Mouse (Mus musculus) ovary, adult 18-20 months (tissue): Measurements from ENCODE around the gene Zfp212.

Experiments
- DNase-seq: peaks from one replicate; pipeline ENCODE4 v3.0.0; 2022; ENCODE audit warnings: low spot score, mixed read lengths

The Zfp212 gene

DNA sequence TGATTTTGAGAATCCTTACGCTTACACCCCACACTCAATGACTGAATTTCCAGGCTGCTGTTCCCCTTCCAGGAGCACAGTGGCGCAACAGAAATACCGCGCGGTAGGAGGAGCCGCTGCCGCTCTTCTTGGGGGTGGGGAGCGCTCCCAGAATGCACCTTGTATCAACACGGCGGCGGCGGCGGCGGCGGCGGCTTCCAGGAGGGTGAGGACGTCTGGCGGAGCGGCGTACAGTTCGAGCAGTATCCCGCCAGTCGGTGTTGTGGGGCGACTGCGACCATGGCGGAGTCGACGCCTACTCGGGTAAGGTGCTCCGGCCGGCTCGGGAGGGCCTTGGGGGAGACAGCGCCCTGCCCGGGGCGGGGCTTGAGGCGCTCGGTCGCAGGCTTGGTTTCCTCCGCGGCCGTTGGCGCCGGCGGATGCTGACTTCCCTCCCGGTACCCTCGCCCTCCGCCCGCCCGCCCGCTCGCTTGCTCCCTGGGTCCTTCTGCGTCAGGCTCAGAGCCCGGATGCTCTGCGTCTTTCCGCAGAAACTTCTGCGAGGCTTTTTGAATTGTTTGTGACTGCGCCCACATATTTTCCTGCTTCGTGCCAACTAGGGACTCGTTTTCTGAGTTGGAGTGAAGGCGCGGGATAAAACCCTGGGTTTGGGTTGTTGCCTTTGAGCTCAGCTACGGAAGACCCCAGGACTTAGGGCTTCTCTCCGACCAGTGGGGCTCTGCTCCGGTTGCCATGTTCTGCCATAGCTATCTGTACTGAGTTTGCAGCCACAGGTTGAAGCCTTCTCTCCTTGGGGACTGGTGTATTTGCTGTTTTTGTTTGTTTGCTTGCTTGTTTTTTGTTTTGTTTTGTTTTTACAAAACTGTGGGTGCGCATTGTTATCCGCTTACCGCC, at the start of gene Zfp212:
TSS of gene Zfp212 (plus strand) at position 30 of the 894 bp plus-strand sequence.
- DNase-seq = peak; percentile 79

- no peak for DNase-seq
These were observed 48.0 kb upstream of the Zfp212 start for GRCm38 (mm10) chr6:47872266-47872665.

- no peak for DNase-seq
These were observed 43.2 kb upstream of the Zfp212 start, which contains the start of gene Zfp282 for GRCm38 (mm10) chr6:47877058-47877457. TSS of gene Zfp282 (plus strand) at chr6:47877204.

DNA sequence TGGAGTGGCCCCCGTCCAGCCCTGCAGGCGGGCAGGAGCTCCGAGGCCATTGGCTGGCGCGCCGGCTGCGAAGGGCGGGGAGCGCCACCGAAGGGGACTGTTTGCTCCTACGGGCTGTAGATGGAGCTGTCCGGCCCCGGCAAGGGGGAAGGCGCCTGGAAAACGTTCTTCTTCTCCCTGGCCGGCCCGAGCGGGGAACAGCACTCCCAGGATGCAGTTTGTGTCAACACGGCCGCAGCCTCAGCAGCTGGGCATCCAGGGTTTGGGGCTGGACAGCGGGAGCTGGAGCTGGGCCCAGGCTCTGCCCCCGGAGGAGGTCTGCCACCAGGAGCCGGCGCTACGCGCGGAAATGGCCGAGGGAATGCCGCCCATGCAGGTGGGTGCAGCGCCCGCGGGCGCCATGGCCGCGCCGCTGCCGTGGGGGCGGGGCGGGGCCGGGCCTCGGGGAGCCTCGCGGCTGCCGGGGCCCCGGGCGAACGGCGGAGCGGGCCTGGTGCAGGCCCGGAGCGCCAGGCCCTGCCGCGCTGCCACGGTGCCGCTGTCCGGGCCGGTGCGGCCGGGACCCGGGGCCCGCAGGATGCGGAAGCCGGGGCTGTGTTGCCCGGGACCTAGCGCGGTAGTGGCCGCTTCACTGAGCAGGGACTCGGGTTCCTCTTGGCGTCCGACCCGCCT, 42.7 kb upstream of the Zfp212 start:
- DNase-seq = peak; percentile 88

- no peak for DNase-seq
These were observed 42.2 kb upstream of the Zfp212 start for GRCm38 (mm10) chr6:47878133-47878514.

- DNase-seq = no peak
These were observed 41.7 kb upstream of the Zfp212 start for GRCm38 (mm10) chr6:47878593-47878992.

GRCm38 (mm10) chr6:47879049-47879716, 41.1 kb upstream of the Zfp212 start:
- DNase-seq = no peak

GRCm38 (mm10) chr6:47880166-47880565, 40.1 kb upstream of the Zfp212 start:
- DNase-seq = no peak

DNA sequence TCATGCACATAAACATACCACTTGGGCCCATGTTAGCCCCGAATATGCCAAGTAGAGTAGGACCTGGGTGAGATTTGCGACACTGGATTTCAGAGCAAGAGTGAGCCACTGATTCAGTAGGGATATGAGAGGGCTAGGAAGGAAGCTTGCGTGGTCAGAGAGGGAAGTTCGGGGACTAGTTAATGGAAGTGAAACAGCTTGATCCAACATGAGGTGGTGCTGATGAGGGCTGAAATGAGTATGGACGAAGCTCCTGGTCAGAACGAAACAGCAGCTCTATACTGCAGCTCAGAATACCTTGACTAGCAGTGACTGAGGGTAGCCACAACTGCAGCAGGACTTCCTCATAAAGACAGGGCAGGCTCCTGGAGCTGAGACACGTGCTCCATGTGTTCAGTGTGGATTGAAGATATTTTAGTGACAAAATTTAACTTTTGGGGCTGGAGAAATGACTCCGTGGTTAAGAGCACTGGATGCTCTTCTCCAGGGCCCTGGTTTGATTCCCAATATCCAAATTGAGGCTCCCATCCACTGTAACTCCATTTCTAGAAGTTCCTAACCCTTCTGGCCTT, 31.4 kb upstream of the Zfp212 start:
- DNase-seq = no peak

DNA sequence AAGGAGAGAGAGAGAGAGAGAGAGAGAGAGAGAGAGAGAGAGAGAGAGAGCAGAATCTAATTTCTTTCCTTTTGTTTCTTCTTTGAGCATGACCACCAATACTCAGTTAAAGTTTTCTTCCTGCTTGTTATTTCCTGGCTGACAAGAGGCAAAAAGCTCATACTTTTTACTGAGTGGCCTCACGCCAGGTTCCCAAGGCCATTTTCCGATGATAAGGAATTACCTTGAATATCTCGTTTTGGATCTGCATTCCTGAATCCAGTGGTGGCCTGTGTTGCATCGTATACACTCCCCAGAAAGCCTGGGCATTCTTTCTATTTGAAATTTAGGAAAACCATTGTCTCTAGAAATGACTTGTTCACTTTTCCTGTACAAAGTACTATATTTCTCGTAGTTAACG, 20.9 kb upstream of the Zfp212 start:
- no peak for DNase-seq

DNA sequence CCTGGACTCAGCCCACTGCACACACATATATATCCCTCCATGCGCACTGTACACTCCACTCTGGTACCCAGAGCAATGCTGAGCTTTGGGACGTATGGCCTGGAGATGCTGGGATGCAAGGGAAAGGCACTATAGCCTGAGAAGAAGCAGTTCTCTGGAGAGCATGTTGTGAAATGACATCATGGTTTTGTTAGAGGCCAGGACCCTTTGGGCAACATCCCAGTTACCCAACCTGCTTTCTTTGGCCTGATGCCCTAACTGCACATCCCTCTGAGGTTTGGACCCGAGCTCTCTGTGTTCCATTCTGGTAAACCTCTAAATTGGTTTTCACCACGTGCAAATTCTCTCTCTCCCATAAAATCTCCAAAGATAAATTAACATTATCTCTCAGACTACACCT, 16.7 kb upstream of the Zfp212 start:
- DNase-seq = no peak

DNA sequence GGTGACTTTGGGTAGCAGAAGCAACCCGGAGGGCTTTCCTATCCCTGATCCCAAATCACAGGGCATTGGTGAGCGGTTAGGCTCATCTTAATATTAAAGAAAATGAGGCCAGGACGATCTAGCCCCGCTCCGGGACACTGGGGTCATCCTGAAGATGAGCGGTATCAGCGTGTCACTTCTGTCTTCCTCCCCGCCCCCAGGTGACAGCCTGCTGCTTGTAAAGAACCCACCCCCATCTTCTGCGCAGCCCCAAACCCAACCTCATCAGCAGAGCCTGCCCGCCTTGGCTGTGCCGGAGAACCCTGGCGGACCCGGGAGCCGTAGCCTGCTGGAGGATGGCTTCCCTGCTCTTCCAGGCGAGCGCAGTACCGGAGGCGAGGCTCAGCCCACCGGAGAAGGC, 15.9 kb upstream of the Zfp212 start:
- no peak for DNase-seq

DNA sequence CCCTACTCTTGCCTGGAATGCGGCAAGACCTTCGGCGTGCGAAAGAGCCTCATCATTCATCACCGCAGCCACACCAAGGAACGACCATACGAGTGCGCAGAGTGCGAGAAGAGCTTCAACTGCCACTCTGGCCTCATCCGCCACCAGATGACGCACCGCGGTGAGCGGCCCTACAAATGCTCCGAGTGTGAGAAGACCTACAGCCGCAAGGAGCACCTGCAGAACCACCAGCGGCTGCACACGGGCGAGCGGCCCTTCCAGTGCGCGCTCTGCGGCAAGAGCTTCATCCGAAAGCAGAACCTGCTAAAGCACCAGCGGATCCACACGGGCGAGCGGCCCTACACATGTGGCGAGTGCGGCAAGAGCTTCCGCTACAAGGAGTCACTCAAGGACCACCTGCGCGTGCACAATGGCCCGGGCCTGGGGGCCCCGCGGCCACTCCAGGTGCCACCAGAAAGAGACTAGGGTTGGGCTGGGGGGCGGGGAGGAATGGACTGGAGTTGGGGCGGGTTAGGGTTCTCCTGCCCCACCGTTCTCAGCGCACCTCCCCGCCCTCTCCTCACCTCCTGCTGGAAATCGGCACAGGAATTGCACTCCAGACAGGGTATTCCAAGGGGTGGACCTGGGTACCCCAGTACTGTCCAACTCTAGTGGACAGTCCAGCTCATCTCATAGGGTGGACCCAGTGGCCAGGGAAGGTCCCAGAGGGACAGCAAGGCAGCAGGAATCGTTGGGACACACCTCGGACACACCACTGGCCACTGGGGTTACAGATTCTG, 15.2 kb upstream of the Zfp212 start:
- no peak for DNase-seq

DNA sequence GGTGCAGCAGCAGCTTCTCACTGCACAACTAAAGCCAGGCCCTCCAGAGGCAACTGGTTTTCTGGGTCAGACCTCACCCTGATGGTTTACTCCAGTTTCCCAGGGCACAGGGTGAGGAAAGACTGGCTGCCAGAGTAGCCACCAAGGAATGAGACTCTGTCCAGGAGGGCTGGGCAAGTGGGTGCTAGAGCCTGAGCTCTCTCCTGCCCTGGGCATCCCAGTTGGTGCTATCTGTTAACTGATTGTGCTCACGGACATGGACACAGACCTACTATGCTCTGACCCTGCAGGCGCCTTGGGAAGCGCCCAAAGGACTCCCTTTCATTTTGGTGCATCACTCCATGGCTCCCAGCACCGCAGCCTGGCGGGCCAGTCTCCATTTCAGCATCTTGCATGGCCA, 13.9 kb upstream of the Zfp212 start:
- DNase-seq = no peak

DNA sequence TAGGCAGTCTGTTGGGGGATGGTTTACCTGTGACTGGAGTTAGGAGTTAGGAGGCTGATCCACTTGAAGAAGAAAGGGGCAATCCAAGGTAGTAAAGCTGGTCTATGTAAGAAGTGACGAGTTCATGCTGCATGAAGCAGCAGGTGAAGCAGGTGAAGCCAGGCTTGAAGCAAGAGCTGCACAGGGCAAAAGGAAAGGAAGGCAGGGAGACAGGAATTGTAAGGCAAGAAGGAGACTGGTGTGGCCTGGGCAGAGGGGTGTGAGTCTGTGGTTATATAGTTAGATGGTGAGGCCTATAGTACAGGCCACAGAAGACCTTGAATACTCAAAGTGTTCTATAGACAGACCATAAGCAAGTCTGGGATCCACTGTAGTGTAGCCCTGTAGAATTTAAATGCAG, 11.3 kb upstream of the Zfp212 start:
- no peak for DNase-seq

DNA sequence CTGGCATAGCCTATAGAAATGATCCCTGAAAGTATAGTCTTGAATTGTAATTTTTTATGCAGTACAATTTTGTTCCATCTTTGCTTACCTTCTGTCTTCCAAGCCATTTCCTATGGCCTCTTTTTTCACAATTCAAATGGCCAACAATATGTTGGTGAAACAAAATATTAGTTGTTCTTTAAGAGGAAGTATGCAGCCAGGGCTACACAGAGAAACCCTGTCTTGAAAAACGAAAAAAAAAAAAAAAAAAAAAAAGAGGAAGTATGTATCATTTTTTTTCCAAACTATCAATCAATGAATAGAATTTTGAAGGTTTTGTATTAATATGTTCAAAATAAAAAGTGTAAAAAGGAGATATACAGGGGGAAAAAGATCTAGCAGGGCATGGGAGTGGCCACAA, 8.6 kb upstream of the Zfp212 start:
- DNase-seq = no peak

GRCm38 (mm10) chr6:47912991-47913390, 7.3 kb upstream of the Zfp212 start:
- DNase-seq = no peak

DNA sequence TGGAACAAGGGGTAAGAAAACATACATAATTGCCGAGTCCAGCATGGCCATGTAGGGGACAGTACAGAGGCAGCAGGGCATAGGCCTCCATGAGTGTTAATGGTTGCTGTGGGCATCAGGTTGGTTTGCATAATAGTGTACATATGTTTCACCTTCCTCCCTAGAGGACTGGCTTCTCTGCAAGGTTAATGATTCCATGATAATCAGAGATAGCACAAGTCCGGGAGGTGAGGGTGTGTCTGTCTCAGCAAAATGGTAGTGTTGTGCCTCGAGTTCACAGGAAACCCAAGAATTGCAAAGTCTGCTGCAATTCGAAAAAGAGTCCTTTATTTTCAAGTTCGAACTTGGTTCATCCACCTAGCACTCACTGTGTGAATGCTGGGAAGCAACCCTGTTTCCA, 3.2 kb upstream of the Zfp212 start:
- DNase-seq = no peak

DNA sequence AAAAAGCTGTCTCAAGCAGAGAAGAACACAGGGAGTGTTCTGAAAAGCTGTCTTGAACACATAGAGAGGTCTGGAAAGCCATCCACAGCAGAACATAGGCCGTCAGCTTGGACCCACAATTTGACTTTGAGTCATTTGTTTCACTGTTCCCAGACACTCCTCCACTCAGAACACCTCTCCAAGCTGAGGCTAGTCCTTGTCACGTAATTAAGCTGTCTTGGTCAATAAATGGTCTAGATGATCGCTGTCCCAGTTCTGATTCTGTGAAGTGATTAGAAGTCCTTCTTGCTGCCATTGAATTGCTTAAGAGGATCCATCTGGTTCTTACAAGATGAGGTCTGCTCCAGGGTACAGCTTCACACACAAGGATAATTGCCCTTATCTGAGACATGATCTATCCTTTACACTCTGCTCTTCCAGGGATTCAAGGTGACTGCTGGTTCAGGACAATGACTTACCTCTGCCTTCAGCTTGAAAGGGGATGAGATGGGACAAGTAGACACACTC, 1.5 kb upstream of the Zfp212 start:
- no peak for DNase-seq

- no peak for DNase-seq
These were observed 430 bp upstream of the Zfp212 start for GRCm38 (mm10) chr6:47919646-47920446.

DNA sequence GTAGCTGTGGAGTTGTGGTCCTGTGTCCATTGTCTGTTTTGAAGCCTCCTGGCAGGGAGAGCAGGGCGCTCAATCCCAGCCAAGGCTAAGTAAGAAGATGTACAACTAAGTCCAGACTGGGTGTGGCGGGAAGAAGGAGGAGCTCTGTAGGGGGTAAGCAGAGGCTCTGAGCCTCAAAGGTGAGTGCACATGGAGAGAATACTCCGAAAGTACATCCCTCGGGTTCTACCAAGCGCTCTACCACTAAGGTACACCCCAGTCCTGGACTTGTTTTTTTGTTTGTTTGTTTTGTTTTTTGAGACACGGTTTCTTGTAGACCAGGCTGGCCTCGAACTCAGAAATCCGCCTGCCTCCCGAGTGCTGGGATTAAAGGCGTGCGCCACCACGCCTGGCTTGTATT, 22.2 kb downstream of the Zfp212 start:
- no peak for DNase-seq
